Mouse (Mus musculus) T-helper 17 cell (primary cell): ENCODE data around the gene Krt88.

Experiments
- in situ Hi-C, 2 experiments: fragments of 300-600 bp; cut with MboI, MseI; formaldehyde crosslinking; loops; 1 replicate in 1 of 2; 2 replicates in 1 of 2; pipeline ENCODE4 v1.15.1; 2025; ENCODE audit warnings: high pct_unique_total_duplicates in 2 of 2

Krt88 gene

DNA sequence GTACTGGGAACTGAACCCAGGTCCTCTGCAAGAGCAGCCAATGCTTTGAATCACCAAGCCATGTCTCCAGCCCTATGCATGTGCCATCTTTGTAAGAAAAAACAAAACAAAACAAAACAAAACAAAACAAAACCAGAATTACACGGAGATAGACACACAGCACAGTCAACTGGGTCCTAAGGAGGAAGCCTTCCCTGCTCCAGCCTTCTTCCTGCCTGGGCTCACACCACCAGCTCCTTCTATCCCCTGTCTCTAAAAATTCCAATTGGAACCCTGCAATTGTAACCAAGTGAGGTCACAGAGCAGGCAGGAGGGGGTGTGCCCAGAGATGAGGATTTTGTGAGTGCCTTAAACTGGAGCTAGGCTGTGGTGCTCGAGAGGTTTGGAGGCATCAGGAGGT, at the start of gene Krt88:
TSS of gene Krt88 (plus strand) at position 301 of the 400 bp plus-strand sequence.
- in situ Hi-C loops, result no loop called here

DNA sequence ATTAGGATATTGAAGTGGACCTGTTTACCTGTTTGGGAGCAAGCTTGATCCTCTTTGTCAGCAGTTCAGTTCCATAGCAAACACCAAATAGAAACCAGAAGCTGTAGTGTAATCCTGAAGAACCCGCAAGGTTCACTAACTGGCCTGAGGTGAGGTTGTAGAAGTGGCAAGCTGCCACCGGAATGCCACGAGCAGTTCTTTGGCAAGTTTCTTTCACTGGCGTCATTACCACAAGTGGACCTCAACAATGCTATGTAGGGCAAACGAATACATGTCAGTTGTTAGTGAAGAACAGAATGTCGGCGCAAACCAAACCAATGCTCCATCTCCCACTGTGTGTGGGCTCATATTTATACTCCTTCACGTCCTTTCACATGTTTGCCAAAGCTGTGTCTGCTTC, 49.3 kb upstream of the Krt88 start:
- in situ Hi-C loops, result no loop called here

DNA sequence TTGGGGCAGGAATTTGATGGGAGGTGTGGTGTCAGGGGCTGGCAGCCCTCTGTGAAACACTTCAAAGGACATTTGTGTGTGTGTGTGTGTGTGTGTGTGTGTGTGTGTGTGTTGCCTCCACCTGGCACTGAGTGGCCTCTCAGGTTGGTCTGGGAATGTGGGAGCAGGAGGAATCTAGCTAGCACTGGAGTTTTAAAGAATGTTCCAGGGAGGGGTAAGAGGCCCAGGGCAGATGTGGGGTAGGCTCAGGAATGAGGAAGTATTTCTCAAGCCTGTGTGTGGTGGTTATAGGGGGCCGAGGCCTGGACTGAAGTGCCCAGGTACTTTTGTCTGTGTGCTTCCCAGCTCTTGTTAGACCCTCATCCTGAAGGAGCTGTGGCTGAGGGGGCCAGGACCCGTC, 36.8 kb upstream of the Krt88 start, which contains the start of gene Krt7:
TSS of gene Krt7 (plus strand) at position 269 of the 400 bp plus-strand sequence.
- in situ Hi-C loops, result no loop called here

DNA sequence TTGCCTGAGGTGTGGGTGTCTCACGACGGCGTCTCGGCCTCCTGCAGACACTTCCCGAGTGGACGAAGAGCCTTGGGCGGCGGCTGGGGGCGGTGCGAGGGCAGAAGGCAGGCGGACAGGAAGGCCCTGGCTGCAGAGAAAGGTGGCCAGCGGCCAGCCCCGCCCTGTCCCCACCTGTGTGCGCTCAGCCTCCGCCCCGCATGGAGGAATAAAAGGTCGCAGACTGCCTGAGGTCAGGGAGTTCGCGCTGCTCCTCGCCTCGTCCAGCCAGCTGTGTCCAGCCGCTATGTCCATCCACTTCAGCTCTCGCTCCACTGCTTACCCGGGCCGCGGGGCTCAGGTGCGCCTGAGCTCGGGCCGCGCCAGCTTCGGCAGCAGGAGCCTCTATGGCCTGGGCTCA, 35.4 kb upstream of the Krt88 start:
- in situ Hi-C loops, result no loop called here

DNA sequence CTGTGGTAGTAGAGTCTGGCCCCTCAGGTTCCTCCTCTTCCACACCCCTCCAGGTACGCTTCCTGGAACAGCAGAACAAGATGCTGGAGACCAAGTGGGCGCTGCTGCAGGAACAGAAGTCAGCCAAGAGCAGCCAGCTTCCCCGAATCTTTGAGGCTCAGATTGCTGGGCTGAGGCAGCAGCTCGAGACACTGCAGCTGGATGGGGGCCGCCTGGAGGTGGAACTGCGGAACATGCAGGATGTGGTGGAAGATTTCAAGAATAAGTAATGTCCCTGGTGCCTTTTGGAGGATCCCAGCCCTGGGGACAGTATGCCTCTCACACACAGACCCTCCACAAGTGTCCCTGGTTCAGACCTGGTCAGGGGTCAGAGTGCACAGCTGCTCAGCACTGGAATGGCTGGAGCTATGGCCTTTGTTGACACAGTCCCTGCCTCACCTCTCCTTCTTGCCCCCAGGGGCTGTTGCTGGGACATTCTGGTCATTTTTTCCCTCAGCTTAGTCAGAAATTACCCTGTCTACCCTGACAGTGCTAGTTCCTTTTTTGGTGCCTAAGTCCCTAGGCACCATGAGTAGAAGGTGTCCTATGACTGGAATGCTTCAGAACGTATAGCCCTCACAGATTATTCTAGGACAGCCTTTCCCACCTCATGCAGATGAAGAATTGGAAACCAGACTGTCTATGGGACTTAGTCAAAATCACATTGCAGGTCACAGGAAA, 33.5 kb upstream of the Krt88 start:
- in situ Hi-C loops, result no loop called here

DNA sequence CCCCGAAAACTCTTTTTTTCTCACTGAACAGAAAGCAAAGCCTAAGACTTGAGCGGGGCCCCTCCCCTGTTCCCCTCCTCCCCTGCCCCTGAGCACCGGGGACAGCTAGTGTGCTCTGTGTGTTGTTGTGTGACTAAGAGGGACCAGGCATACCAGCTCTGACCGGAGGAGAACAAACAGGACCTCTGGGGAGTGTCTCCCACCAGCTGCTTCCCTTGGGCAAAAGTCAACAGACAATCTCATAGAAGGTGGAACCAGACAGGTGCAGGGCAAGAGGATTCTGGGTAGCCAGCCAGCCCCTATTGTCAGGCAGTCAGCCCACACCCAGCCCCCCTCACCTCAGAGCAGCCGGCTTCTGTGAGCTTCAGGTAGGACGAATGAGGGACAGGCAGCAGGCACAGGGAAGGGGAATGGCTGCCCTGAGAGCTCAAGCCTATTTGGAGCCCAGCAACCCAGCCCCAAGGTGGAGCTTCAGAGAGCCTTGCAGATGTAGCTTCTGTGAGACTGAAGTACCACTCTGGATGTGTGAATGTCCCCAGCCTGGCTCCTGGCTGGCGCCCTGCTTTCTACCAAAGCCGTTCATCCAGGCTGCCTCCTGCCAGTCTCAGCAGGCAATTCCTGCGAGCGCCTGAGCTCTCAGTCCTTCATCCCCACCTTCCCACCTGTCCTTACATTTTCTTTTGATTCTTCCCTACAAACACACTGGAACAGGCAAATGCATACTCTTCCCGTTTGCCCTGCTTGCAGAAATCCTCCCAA, 32.6 kb upstream of the Krt88 start:
- in situ Hi-C loops, result no loop called here

DNA sequence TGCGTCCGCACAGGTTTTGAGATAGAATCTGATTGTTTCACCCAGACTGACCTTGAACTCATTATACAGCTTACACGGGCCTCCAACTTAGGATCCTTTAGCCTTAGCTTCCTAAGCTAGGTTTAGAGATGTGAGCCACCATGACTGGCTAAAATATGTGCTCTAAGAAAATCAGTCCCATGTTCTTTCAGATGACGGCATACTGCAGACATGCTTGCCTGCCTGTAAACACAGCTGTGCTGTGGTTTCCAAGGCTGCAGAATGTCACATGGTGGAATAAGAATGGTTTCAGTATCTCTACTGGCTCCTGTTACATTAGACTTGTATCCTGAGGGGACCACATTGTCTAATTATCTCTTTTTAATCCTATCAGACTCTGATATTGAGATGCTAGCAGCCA, 28.6 kb upstream of the Krt88 start:
- in situ Hi-C loops, result no loop called here

DNA sequence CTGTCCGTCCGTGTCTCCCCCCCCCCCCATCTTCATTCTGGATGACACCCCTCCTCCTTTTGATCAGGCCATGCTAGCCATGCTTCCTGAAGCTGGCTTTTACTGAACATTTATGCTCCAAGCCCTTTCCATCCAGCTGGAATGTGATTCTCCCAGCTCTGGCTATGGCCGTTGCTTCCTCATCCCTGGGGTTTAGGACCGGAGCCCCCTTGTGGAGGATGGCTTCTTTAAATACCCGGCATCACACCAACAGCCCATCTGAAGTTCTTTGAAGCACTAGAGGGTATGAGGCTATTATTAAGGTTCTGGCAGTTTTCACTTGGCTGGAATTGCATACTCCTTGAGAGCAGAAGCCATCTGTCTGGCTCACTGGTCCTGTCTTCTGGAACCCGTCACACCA, 26.6 kb upstream of the Krt88 start:
- in situ Hi-C loops, result no loop called here

DNA sequence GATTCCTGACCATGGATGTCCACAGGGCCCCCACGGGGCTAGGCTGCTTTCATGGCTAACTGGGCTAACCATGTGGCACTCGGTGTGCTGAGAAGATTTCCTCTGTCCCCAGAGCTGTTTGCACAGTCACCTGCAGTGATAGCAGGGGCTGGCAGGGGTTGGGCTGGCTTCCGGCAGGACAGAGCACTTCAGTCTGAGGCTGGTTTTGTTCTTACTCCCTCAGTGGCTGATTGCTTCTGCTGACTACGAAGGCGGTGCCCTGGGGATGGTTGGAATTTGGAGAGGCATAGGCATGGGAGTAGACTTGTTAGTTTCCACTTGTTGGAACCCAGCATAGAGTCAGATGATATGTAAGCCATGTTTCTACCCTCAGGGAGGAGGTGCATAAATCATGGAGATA, 22.6 kb upstream of the Krt88 start:
- in situ Hi-C loops, result no loop called here

DNA sequence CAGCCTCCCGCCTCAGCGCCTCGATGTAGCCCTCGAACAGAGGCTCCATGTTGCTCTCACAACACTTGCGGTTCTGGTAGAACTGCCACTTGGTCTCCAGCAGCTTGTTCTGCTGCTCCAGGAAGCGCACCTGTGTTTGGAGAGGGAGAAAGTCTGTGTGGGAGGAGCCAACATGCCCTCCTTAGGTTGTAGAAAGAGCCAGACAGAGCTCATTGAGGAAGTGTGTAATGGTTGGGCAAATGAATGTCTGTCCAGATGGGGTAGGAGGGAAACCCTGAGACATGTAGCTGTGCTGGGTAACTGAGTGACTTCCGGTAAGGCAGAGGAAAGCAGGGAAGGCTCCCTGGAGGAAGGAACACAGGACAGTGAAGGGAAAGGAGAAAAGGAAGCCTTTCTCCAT, 10.9 kb upstream of the Krt88 start:
- in situ Hi-C loops, result no loop called here

DNA sequence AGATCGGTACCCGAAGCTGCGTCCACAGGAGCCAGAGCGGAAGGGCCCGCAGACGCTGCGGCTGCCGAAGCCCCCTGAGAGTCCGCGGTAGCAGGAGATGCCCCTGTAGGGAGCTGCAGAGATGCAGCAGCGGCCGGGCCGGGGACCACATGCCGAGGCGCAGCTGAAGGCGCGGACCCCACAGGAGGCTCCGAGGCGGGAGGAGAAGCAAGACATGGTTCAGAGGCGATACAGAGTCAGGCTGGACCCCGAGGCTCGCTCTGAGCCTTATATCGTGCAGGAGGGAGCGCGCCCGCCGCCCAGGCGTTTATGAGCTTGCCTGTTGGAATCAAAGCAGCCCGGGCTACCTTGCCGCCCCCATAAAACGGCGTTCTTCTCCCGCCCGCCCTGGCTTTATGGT, 9.0 kb upstream of the Krt88 start, which contains the start of gene Krt87:
TSS of gene Krt87 (minus strand) at position 250 of the 400 bp plus-strand sequence.
- in situ Hi-C loops, result no loop called here

DNA sequence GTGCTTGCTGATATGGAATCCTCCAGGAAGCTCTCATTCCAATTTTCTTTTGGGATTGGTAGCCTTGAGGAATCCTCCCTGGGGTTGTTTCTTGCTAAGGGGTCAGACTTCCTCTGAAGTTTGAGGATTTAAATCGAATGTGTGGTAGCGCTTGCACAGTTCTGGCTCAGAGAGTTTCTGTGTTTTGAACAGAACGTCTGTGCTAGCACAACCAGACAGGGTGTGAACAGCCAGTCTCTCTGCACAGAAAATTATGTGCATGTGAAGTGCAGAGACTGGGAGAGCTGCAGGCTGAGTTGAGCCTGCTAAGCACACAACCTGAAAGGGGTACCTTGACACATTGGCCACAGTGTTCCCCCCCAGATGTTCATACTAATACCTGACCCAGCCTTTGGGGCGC, 6.7 kb upstream of the Krt88 start:
- in situ Hi-C loops, result no loop called here

DNA sequence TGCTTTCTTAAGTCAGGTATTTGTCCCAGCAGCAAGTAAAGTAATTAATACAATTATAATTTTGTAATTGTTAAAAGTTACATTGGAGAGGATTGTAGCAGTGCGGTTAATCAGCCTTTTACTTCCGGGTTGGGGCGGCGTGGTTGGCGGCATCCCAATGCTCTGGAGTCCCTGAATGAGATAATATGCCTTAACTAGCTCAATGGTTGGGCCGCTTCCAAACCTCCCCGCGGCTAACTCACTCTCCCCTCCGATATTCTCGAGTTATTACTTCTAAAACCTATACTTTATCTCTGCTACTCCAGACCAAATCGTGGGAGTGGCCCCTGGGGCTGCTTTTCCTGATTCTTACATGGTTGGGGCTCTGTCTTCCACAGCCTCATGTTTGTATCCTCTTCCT, 972 bp upstream of the Krt88 start:
- in situ Hi-C loops, result no loop called here

DNA sequence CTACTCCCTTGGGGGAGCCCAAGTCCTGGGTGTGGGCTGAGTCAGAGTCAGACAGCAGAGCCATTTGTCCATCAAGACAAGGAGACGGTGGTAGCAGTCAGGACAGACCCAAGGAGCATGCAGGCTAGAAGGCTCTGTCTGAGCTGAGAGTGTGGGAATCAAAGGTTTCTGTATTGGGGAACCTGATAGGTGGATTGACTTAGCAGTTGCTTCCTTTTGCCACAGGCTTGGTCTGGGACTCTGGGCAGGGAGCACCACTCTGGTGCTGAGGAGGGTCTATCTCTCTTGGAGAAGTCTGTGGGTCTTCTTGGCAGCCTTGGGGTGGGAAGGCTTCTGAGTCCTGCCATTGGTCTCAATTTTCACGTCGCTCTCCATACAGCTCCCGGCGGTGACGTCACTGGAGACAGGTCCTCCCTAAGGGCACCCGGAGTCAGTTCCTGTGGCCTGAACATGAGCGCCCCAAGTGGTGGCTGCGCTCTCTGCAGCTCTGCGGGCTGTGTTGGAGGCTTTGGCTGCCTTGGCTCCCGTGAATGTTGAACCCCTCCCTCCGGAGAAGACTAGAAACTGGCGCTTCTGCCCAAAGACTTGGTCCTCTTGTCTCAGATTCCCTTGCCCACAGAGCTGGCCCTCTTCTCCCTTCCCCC, 5.7 kb downstream of the Krt88 start:
- in situ Hi-C loops, result no loop called here

DNA sequence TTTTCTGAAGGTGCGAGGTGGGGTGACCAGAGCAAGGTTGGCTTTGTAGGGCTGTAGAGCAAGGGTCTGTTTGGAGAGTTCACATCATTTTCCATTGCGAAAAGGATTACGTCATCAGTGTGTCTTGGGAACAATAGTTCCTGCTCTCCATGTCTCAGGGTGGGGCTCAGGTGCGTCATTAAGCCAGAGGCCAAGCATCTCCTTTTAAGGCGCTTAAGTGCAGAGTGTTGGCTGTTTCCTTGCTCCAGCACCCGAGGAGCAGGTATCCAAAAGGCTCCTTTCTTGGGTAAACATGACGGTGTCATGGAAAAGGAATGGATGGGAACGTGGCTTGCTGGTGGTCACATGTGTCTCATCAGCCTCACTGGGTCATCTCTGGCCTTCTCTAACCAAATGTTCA, 7.2 kb downstream of the Krt88 start:
- in situ Hi-C loops, result no loop called here

DNA sequence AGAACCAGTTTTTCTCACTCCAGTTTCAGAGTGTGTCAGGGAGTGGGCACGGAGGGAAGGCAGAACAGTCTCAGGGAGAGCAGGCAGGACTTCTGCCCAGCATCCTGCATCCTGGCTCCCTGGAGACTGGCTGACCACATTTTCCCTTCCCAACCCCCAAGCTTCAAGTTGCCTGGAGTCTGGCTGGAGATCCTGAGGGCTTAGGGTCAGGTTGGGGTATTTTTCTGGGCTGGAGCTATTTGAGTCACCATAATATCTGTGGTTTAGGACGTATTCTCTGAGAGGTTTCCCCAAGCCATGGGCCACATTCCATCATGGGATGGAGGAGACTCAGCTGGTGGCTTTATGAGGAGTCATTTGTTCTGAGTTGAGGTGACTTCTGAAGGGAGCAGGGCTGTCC, 7.7 kb downstream of the Krt88 start:
- in situ Hi-C loops, result no loop called here

DNA sequence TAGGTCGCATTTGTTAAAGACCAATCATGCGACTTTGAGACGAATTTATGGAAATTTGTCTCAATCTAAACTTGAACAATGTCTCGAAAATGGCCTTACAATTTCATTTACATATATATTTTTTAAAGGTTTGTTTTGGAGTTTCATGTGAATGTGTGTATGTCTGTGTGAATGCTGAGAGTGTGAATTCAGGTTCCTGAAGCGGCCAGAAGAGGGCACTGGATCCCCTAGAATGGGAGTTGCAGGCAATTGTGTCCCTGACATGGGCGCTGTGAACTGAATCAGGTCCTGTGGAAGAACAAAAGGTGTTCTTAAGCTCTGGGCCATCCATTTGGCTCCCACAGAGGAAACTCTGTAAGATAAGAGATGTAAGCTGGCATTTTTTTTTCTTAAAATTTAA, 8.3 kb downstream of the Krt88 start:
- in situ Hi-C loops, result no loop called here

DNA sequence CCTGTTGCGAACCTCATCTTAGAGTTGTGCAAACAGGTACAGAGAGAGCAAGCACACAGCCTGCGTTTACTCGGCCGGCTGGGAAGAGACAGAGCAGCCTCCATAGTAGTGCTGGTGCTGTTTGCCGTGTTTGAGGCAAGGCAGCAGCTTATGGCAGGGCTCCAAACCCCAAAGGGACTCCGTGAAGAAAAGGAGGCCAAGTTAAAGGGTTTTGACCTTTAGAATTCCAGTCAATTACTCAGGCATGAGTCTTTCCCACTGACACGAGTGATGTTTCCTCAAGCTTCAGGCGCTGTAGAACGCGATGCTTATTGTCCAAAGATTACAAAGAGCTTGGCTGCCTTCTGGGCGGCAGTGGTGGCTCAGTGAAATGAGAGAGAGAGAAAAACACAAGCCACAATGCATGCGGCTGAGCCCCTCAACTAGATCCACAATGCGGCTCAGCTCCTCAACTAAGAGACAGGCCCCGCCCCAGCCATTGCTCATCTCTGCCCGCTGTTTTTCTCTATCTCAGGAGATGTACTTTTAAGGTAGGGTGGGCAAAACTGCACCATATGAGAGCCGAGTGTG, 10.9 kb downstream of the Krt88 start:
- in situ Hi-C loops, result no loop called here

DNA sequence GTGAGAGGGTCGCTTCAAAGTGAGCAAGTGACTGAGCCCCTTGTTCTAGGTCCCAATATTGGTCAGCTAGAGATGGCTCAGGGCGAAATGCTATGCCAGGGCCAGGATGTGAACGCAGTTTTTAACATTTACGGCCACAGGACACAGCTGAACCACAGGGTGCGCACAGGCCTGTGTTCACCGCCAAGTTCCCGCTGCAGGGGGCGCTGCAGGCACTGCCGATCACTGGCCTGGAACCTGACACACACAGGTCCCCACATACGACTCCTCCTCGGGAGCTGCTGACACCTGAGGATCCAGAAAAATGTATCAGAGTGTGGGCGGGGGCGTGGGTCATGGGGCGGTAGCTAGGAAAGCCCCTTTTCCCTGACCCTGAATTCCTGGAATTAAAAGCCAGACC, 11.7 kb downstream of the Krt88 start:
- in situ Hi-C loops, result no loop called here

DNA sequence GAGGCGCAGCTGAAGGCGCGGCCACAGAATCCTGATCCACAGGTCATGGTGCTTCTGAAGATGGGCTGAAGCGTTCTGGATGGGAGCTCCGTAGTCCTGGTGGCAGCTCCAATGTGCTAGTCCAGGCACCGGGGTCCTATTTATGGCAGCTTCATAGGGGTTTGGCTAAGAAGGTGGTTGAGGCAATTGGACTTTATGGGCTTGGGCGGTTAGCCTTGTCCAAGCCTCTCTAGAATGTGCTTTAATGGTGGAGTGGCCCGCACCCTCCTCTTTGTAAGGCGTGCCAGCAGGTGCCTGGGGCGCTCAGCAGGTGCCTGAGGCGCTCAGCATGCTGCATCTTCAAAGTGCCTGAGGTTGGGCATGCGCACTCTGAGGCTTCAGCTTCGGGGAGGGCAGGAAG, 16.1 kb downstream of the Krt88 start, which contains the start of gene Krt81:
TSS of gene Krt81 (minus strand) at position 101 of the 400 bp plus-strand sequence.
- in situ Hi-C loops, result no loop called here

DNA sequence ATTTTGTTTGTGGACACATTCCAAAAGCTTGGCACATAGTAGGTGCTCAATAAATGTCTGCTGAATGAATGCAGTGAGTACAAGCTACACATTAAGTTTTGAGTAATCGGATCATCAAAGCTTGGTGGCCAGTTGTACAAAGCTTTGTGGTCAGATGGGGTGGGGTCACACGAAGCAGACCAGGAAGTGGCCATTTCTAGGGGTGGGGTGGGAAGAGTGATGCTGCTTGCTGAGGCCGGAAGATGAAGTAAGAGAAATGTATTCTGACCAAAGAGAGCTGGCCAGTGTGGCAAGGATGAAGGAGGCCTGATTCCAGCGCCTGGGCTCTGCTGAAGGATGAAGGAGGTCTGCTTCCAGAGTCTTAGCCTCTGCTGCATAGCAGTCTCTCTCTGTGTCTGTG, 21.5 kb downstream of the Krt88 start:
- in situ Hi-C loops, result no loop called here

DNA sequence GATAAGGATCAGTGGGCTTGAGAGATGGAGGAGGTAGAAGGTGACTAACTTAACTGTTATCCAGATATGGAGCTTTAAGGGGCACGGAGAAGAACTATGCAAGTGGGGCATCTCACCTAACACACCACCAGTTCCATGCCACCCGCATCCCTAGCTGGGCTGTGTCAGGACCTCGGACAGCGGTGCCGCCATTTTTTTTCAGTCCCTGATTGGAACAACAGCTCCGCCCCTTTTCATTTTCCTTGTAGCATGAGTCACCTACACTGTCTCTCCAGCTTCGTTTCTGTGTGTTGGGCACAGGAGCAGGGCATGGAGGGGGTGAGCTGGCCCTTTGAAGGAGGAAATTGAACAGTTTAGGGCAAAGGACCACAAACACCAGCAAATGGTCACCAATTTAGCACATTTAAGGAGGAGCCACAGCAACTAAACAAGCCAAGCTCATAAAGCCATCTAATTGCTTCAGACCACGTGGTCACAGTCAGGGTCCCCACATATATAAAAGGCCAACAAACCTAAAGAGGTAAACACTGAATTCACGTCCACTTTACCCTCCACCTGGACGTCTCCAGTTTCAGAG, 25.5 kb downstream of the Krt88 start, which contains the start of gene Krt86:
TSS of gene Krt86 (plus strand) at position 527 of the 577 bp plus-strand sequence.
- in situ Hi-C loops, result loop anchor here in 1 of 2 experiments (10.0 kb wide), 1 partner anchor 658 kb away; no protein-coding TSS in a partner anchor
